Mouse (Mus musculus) limb, embryonic 11.5 days (tissue): ENCODE data around the gene Lrrc73. TPM values are rescaled to one million over a fixed set of nuclear protein-coding genes. Genes with fewer than 3 reads are reported as not detected.

Experiments used
- ATAC-seq: fragments of 200-750 bp; cut with Nextera tagmentation; 2 replicates; pipeline ENCODE4 v1.8.0; 2017; ENCODE audit warnings: low read depth; ENCODE audit not compliant: insufficient number of reproducible peaks, low FRiP score, low TSS enrichment
- DNase-seq: peaks from one replicate; pipeline ENCODE4 v3.0.0-alpha.2; 2015; ENCODE audit warnings: low spot score
- H3K27ac ChIP-seq: fragments of 300-500 bp; sonication (generic); replicated peaks from 2 replicates; pipeline ENCODE4 v1.5.1; 2014; ENCODE audit warnings: low read depth, mild to moderate bottlenecking, low read length
- H3K27me3 ChIP-seq: fragments of 300-500 bp; sonication (generic); 2 replicates; pipeline ENCODE4 v1.6.1; 2014; ENCODE audit warnings: mild to moderate bottlenecking, low read length, mixed read lengths; ENCODE audit not compliant: control insufficient read depth, insufficient read depth
- H3K36me3 ChIP-seq: fragments of 300-500 bp; sonication (generic); 2 replicates; pipeline ENCODE4 v1.6.1; 2014; ENCODE audit warnings: mild to moderate bottlenecking, low read length, moderate library complexity, mixed read lengths; ENCODE audit not compliant: control insufficient read depth, insufficient read depth
- H3K4me1 ChIP-seq: fragments of 300-500 bp; sonication (generic); 2 replicates; pipeline ENCODE4 v1.6.1; 2014; ENCODE audit warnings: low read length, mixed read lengths; ENCODE audit not compliant: control insufficient read depth, insufficient read depth
- H3K4me2 ChIP-seq: fragments of 300-500 bp; sonication (generic); 2 replicates; pipeline ENCODE4 v1.6.1; 2014; ENCODE audit warnings: low read depth, mild to moderate bottlenecking, moderate library complexity; ENCODE audit not compliant: severe bottlenecking
- H3K4me3 ChIP-seq: fragments of 300-500 bp; sonication (generic); 2 replicates; pipeline ENCODE4 v1.5.1; 2014; ENCODE audit warnings: low read depth, low read length
- H3K9ac ChIP-seq: fragments of 300-500 bp; sonication (generic); 2 replicates; pipeline ENCODE4 v1.6.1; 2014; ENCODE audit warnings: mild to moderate bottlenecking, low read length
- H3K9me3 ChIP-seq: fragments of 300-500 bp; sonication (generic); 2 replicates; pipeline ENCODE4 v1.6.1; 2016; ENCODE audit warnings: low read length; ENCODE audit not compliant: control insufficient read depth
- WGBS: fragments of 180-500 bp; shearing (Covaris S2); extraction: QIAGEN DNeasy Blood & Tissue Kit; methylation state at CpG from one replicate; pipeline ENCODE4 v1.1.7; 2014; 5-methylcytosine and 5-hydroxymethylcytosine counted together
- polyA plus RNA-seq: library from polyadenylated mRNA; unstranded; fragments of >200 nt; fragmentation: Nextera tagmentation; extraction: Ambion mirVana; gene quantifications from 2 replicates; pipeline ENCODE4 v1.2.1, GENCODE M21; 2014

Lrrc73 gene
- polyA plus RNA-seq, 1 experiment from 2014 or later, result 0.69 TPM

- WGBS, result 44% methylated on average over 7 of the region's 7 CpGs
- DNase-seq, result no peak
- H3K9ac ChIP-seq, result no peak overlapping the region
- H3K27ac ChIP-seq, result no peak overlapping the region
- no peak for ATAC-seq
- H3K9me3 ChIP-seq, result no peaks in the 10 kb centered on the region
- H3K4me3 ChIP-seq, result no peak overlapping the region
- H3K27me3 ChIP-seq, result no peaks in the 10 kb centered on the region
- no peak overlapping the region for H3K4me2 ChIP-seq
- H3K4me1 ChIP-seq, result peaks cover 16% of the 10 kb centered on the region
- 0 out of 2 replicates have a peak, but pooled peaks cover 3% of the 10 kb centered on the region for H3K36me3 ChIP-seq
These were observed 31.3 kb downstream of the Lrrc73 start for GRCm38 (mm10) chr17:46284653-46285052.

- no peak overlapping the region for H3K27ac ChIP-seq
- no peak overlapping the region for H3K4me3 ChIP-seq
- H3K36me3 ChIP-seq, result no peaks in the 10 kb centered on the region
- peaks cover 16% of the 10 kb centered on the region for H3K4me1 ChIP-seq
- DNase-seq, result no peak
- H3K4me2 ChIP-seq, result no peak overlapping the region
- ATAC-seq, result no peak
- no peaks in the 10 kb centered on the region for H3K27me3 ChIP-seq
- 73% methylated on average over 6 of the region's 6 CpGs for WGBS
- H3K9ac ChIP-seq, result no peak overlapping the region
- no peaks in the 10 kb centered on the region for H3K9me3 ChIP-seq
These were observed 32.1 kb downstream of the Lrrc73 start for GRCm38 (mm10) chr17:46285407-46285806.

GRCm38 (mm10) chr17:46287678-46288095 lies 34.4 kb downstream of the Lrrc73 start:
- ATAC-seq, result no peak
- Histone ChIP-seq H3K27me3 (no peaks in the 10 kb centered on the region), H3K4me1 (peaks cover 2% of the 10 kb centered on the region; the same call in 1 of the 2 replicates), H3K27ac (peak overlapping the region; percentile 42; the same call in 1 of the 2 replicates), H3K9me3 (no peaks in the 10 kb centered on the region), H3K4me3 (no peak overlapping the region), H3K4me2 (no peak overlapping the region), H3K36me3 (no peaks in the 10 kb centered on the region), H3K9ac (peak overlapping the region; percentile 17; the same call in 1 of the 2 replicates)
- 55% methylated on average over 11 of the region's 11 CpGs for WGBS
- DNase-seq, result peak; percentile 47

- ATAC-seq (no peak), DNase-seq (no peak)
- Histone ChIP-seq H3K27me3 (peaks cover 43% of the 10 kb centered on the region), H3K36me3 (no peaks in the 10 kb centered on the region), H3K9ac (no peak overlapping the region), H3K4me3 (no peak overlapping the region), H3K4me1 (peaks cover 9% of the 10 kb centered on the region; the same call in 1 of the 2 replicates), H3K4me2 (no peak overlapping the region), H3K9me3 (no peaks in the 10 kb centered on the region), H3K27ac (no peak overlapping the region)
- WGBS, result 51% methylated on average over 6 of the region's 6 CpGs
These were observed 43.3 kb downstream of the Lrrc73 start for GRCm38 (mm10) chr17:46296601-46297000.

- no peaks in the 10 kb centered on the region for H3K9me3 ChIP-seq
- H3K36me3 ChIP-seq, result no peaks in the 10 kb centered on the region
- H3K27ac ChIP-seq, result no peak overlapping the region
- no peak for ATAC-seq
- peaks cover 9% of the 10 kb centered on the region; the same call in 1 of the 2 replicates for H3K4me1 ChIP-seq
- peak overlapping the region; percentile 100 for H3K4me2 ChIP-seq
- H3K4me3 ChIP-seq, result peak overlapping the region; percentile 57
- 10% methylated on average over 6 of the region's 6 CpGs for WGBS
- no peak overlapping the region for H3K9ac ChIP-seq
- DNase-seq, result no peak
- peaks cover 43% of the 10 kb centered on the region for H3K27me3 ChIP-seq
These were observed 43.7 kb downstream of the Lrrc73 start for GRCm38 (mm10) chr17:46297028-46297363.

GRCm38 (mm10) chr17:46297364-46298219 lies 44.3 kb downstream of the Lrrc73 start, which contains the start of gene Dlk2:
Gene Dlk2, plus strand, starts transcription at chr17:46297421.
- H3K9ac ChIP-seq, result peak within 1 kb of the TSS; percentile 47
- H3K4me1 ChIP-seq, result peaks cover 9% of the 10 kb centered on the region; the same call in 1 of the 2 replicates
- H3K36me3 ChIP-seq, result no peaks in the 10 kb centered on the region
- ATAC-seq, result no peak
- WGBS, result 1% methylated on average over 61 of the region's 86 CpGs
- no peaks in the 10 kb centered on the region for H3K9me3 ChIP-seq
- H3K27ac ChIP-seq, result no peak within 1 kb of the TSS
- DNase-seq, result peak; percentile 46
- H3K4me2 ChIP-seq, result peak within 1 kb of the TSS; percentile 100
- H3K27me3 ChIP-seq, result peaks cover 43% of the 10 kb centered on the region
- peak within 1 kb of the TSS; percentile 57 for H3K4me3 ChIP-seq

- Histone ChIP-seq H3K9ac (peak overlapping the region; percentile 47), H3K36me3 (no peaks in the 10 kb centered on the region), H3K4me3 (peak overlapping the region; percentile 57), H3K27me3 (peaks cover 42% of the 10 kb centered on the region), H3K4me2 (peak overlapping the region; percentile 100), H3K27ac (no peak overlapping the region), H3K4me1 (peaks cover 9% of the 10 kb centered on the region; the same call in 1 of the 2 replicates), H3K9me3 (no peaks in the 10 kb centered on the region)
- DNase-seq, result peak; percentile 96
- ATAC-seq, result peak; percentile 77
- under 1% methylated on average over 48 of the region's 48 CpGs for WGBS
These were observed 45.0 kb downstream of the Lrrc73 start for GRCm38 (mm10) chr17:46298220-46298913.

GRCm38 (mm10) chr17:46301892-46302291 lies 48.6 kb downstream of the Lrrc73 start:
- no peak for ATAC-seq
- Histone ChIP-seq H3K9me3 (no peaks in the 10 kb centered on the region), H3K4me1 (peaks cover 9% of the 10 kb centered on the region; the same call in 1 of the 2 replicates), H3K9ac (no peak overlapping the region), H3K27ac (no peak overlapping the region), H3K4me3 (no peak overlapping the region), H3K36me3 (no peaks in the 10 kb centered on the region), H3K4me2 (no peak overlapping the region), H3K27me3 (peaks cover 19% of the 10 kb centered on the region)
- WGBS, result 81% methylated on average over 12 of the region's 12 CpGs
- DNase-seq, result no peak
